Mouse (Mus musculus) left cerebral cortex, postnatal 36 days (tissue): ENCODE measurements around the gene Ndufaf1. TPM values are rescaled to one million over a fixed set of nuclear protein-coding genes. Genes with fewer than 3 reads are reported as not detected.
"Not testable (repeated sequence)": the region's sequence is repeated elsewhere in the genome, so short reads cannot be mapped to it uniquely, and the experiment has no call there.

Experiments
- DNase-seq, 2 experiments: peaks; one replicate each; pipeline ENCODE4 v3.0.0; 2021 to 2022; ENCODE audit warnings: low spot score in 2 of 2, mixed read lengths in 1 of 2
- intact Hi-C: fragments of 180-260 bp; cut with DNase I; formaldehyde crosslinking; loops from one replicate; pipeline ENCODE4 v1.15.1; 2025
- total RNA-seq, 2 experiments: library from RNA; stranded (reverse); gene quantifications; 2 replicates each; pipeline ENCODE4 v1.2.3; 2021

Ndufaf1 gene
- 10 to 100 TPM; 28.4 to 29.3 TPM for total RNA-seq

DNA sequence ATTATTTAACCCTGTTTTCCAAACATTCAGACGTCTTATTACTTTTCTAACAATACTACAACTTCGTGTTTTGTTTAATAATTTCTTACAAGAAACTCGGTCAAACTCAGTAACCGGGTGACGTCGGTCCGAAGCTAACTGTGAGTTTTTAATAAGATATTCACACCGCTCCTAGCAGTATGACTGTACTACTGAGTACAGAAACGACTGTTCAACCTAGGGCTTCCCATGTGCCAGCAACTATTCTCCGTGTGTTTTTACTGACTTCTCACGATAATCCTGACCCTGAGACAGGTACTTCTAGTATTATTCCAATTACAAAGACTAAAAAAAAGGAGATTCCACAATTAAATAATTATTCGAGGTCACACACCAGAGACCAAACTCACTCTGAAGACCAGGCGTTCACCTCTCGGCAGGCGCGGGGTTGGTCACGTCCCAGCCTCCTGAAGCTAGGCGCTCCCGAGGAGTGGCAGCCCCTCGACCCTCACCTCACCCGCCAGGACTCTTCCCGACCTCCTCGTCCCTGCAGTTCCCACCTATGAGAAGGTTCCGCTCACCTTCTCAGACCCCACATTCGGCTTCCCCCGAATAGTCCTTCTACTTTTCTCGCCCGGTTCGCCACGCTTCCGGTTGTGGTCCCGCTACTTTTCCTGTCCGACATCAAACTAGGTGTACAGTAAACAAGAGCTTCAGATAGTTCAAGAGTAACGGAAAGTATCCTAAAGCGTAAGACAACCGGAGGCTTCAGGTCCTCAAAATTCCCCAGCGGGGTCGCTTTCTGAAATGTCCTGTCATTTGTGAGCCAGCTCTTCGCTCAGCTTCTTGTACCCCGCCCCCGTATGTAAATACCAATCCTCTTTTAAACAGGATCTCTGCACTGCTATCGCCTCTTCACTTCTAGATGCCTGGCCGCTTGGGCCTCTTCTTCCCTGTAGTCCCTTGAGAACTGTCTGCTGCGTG lies at the start of gene Ndufaf1:
Gene Ndufaf1, minus strand, starts transcription at position 608 of the 963 bp plus-strand sequence.
- peak; percentile 83 to 85 for DNase-seq
- intact Hi-C loops, result no loop called here

- intact Hi-C loops, result no loop called here
- DNase-seq, result no peak
These were observed 47.4 kb upstream of the Ndufaf1 start for GRCm38 (mm10) chr2:119710011-119710410.

- no peak for DNase-seq
- intact Hi-C loops, result no loop called here
These were observed 45.0 kb upstream of the Ndufaf1 start for GRCm38 (mm10) chr2:119707676-119708075.

GRCm38 (mm10) chr2:119703171-119703570 lies 40.5 kb upstream of the Ndufaf1 start:
- intact Hi-C loops, result no loop called here
- DNase-seq, result no peak

DNA sequence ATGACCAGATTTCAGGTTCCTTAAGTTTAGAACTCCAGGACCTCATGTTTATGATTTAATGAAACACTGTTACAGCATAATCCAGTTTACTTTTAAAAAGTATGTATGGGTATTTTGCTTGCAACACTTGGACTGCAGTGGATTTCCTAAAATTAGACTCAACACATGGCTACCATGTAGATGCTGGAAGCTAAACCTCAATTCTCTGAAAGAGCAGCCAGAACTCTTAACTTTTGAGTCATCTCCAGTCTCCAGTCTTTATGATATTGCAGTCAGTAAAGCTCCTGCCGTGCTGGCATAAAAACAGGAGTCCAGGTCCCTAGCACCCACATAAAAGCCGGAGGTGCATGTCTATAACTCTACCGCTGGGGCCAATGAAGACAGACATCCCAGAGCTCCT lies 37.3 kb upstream of the Ndufaf1 start:
- intact Hi-C loops, result no loop called here
- DNase-seq, result no peak

DNA sequence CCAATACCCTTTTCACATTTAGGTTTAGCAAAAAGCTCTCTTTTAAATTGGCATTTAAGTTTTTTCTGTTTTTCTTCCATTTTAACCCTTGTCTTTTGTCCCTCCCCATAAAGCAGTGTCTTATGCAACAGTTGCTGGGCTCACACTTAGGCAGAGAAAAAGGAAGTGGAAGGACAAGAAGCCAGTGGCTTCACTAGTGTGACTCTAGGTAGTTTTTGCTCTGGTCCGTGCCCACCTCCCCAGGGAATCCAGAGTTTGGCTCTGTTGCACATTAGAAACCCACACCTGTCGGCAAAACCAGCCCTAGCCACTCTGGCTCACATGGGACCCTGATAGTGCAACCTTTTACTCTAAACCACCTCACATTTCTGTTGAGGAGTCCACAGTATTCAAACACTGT lies 35.8 kb upstream of the Ndufaf1 start:
- intact Hi-C loops, result no loop called here
- DNase-seq, result no peak

DNA sequence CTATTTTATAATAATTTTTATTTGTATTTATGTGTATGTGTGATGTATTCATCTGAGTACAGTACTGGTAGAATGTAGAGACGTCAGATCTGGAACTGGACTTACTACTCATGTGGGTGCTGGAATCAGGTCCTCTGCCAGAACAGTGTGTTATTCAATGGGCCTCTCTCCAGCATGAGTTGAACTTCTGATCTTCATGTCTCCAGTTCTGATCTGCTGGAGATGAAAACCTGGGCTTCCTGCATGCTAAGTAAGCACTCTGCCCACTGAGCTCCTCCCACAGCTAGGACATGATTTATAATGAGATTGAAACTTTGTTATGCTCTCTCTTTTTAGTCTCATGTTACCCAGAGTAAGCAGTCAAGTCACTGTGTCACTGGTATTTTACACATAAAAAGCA lies 33.5 kb upstream of the Ndufaf1 start:
- intact Hi-C loops, result no loop called here
- DNase-seq, result no peak

DNA sequence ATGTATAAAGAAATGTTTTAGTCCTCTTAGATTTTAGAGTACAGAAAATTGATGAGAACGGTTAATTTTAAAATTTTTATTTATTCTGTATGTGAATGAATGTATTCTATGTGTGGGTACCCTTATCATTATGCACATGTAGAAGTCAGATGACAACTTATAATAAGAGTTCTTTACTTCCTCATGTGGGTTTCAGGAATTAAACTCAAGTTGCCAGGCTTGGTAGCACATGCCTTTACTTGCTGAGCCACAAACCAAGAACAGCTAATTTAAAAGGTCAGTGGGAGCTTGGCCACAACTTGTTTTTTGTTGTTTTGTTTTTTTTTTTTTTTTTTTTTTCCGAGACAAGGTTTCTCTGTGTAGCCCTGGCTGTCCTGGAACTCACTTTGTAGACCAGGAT lies 32.2 kb upstream of the Ndufaf1 start:
- DNase-seq, result no peak
- intact Hi-C loops, result no loop called here

DNA sequence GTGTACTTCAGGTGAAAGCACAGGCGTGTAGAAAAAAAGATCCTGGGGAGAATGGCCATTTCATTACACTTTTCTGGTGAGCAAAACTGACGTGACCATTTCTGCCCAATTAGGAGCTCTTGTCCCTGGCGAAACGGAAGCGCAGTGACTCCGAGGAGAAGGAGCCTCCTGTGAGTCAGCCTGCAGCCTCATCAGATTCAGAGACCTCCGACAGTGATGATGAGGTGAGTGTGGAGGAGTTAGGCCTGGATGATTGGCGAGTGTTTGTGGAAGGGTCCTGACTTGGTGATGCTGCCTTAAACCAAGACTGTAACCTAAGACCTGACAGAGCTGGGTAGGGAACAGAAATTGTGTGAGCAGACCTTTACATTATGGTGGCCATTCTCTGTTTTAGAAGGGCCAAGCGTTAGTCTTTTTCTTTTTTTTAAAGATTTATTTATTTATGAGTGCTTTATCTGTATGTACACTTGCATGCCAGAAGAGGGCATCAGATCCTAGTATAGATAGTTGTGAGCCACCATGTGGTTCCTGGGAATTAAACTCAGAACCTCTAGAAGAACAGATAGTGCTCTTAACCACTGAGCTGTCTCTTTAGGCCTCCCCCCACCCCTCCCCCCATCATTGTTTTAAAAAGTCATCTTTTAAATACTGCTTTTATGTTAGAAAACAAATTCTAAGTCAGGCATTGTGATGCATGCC lies 29.5 kb upstream of the Ndufaf1 start:
- no peak for DNase-seq

DNA sequence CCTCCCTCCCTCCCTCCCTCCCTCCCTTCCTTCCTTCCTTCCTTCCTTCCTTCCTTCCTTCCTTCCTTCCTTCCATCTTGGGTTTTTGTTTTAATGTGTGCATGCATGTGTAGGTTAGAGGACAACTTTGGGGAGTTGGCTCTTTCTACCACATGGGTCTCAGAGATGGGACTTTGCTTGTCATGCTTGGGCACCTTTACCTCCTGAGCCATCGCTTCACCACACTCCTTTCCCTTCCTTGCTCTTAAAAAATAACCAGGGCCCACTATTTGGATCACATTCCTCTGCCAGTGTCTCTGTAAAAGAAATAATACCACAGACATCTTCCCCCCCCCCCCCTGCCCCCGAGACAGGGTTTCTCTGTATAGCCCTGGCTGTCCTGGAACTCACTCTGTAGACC lies 21.1 kb upstream of the Ndufaf1 start:
- DNase-seq, result no peak
- intact Hi-C loops, result no loop called here

More for the DNA sequence above, 29.5 kb upstream of the Ndufaf1 start:
- intact Hi-C loops, result no loop called here

DNA sequence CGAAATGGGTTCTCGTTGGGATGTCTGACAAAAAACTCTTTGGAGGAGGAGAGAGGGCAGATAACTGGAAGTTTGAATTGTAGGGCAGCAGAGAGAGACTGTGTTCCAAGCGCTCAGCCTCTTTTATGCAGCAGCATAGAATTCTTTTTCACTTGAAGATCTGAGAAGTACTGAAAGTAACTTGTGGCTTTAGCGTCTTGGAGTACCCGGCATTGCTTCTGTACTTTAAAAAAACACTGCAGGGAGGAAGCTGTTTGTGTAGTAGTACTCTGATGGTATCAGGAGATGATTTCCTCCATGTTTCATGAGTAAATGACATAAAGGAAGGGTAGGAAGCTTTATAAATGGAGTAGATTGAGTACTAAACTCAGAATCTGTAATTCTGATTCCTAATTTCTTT lies 13.2 kb upstream of the Ndufaf1 start:
- no peak for DNase-seq
- intact Hi-C loops, result loop anchor here (5.0 kb wide), 1 partner anchor 129 kb away; the partner anchor contains the start of genes Chp1 and Exd1

GRCm38 (mm10) chr2:119675215-119675784 lies 12.7 kb upstream of the Ndufaf1 start:
- DNase-seq, result no peak
- intact Hi-C loops, result loop anchor here (5.0 kb wide), 1 partner anchor 128 kb away; the partner anchor contains the start of genes Chp1 and Exd1

DNA sequence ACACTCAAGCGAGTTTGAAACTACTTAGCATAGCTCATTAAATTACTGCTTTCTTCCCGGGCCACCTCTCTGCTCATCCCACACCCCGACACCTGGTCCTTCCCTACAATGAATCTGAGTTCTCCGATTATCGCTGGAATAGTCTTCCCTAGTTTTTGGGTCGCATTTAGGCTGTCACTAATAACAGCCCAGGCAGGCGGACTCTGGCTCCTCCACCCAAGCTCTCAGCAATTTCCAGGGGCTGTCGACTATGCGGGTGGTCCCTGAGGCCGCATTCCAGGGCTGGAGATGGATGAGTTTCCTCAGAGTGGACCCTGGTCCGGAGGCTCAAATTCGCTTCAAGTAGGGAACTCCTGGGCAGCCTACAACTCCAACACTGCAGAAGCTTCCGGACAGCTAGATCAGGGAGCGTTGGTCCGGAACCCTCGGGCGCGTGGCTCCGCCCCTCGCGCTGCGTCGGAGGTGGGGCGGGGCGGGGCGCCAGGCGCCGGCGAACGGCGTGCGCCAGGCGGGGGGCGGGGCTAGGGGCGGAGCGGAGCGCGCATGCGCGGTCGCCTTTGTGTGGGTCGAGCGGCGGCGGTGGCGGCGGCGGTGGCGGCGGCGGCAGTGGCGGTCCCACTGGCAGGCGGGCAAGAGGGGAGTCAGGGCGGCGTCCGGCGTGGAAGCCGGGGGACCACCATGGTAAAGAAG lies 12.0 kb upstream of the Ndufaf1 start, which contains the start of gene Rtf1:
Gene Rtf1, plus strand, starts transcription at position 544 of the 690 bp plus-strand sequence.
- intact Hi-C loops, result loop anchor here (5.0 kb wide), 1 partner anchor 127 kb away; the partner anchor contains the start of genes Chp1 and Exd1

DNA sequence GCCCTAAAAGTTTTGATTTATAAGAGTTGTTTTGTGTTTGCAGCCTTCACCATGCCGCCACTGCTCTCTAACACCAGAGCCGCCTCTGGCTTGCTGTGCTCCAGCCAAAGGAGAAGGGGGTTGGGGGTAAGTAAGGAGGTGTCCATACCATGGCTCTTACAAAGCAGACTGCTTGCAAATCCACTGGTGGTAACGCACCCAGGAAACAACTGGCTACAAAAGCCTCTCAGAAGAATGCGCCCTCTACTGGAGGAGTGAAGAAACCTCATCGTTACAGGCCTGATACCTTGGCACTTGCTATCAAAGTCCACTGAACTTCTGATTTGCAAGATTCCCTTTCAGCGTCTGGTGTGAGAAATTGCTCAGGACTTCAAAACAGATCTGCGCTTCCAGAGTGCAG lies 6.4 kb upstream of the Ndufaf1 start:
- intact Hi-C loops, result no loop called here
- no peak for DNase-seq

More for the DNA sequence above, 12.0 kb upstream of the Ndufaf1 start, which contains the start of gene Rtf1:
- DNase-seq, result peak; percentile 93 to 95

GRCm38 (mm10) chr2:119665744-119666143 lies 3.1 kb upstream of the Ndufaf1 start:
- DNase-seq, intact Hi-C loops: not testable (repeated sequence)

- intact Hi-C loops, result no loop called here
- no peak for DNase-seq
These were observed 18.4 kb downstream of the Ndufaf1 start for GRCm38 (mm10) chr2:119644254-119644653.

DNA sequence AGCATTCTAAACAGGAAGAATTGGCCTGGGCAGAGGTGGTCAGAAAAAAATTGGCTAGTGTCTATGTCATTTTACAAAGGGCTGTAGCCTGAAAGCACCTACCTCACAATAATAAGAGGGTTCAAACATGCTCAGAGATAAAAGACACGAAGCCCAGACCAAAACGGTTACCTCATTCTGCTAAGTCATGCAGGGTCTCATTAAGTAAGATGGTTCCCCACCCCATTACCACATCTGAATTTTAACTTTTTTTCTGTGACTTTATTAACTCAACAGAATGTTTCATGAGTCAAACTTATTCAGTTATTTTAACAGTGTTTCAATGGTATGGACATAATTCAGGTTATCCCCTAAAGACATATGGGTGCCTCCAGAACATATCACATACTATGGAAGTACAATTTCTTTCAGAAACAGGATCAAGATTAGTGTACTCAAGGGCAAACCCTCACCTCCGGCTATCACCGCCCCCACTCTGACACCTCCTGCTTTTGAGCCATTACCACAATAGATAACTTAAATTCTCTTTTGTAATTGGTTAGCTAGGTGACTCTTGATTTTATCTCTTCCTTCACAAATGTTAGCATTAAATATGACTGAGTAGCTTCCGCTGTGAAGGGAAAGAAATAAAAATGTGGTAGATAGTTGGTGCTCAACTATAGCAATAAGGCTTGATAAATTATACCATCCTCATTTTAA lies 21.3 kb downstream of the Ndufaf1 start:
- intact Hi-C loops, result no loop called here
- DNase-seq, result no peak

- no peak for DNase-seq
- intact Hi-C loops, result no loop called here
These were observed 25.8 kb downstream of the Ndufaf1 start for GRCm38 (mm10) chr2:119636781-119637180.

GRCm38 (mm10) chr2:119621302-119621701 lies 41.3 kb downstream of the Ndufaf1 start:
- DNase-seq, result no peak
- intact Hi-C loops, result no loop called here
